Mouse (Mus musculus): Measurements from ENCODE around the gene Apoc2. TPM values are rescaled to one million over a fixed set of nuclear protein-coding genes. Genes with fewer than 3 reads are reported as not detected.

Apoc2 gene
- polyA plus RNA-seq, 1 experiment: not detected

- no peak for TF ChIP-seq MYOD1 (IDR thresholded peaks at IDR 0.05; ENCODE audit: control insufficient read depth in 1 of 3, insufficient read length in 2 of 3, low read depth in 2 of 3)
- TF ChIP-seq MAX (IDR thresholded peaks at IDR 0.05; ENCODE audit: low read depth): no peak
- no peak for TF ChIP-seq POLR2AphosphoS2 (IDR thresholded peaks at IDR 0.05; ENCODE audit: insufficient read length, low read depth)
- TF ChIP-seq CEBPB (IDR thresholded peaks at IDR 0.05; ENCODE audit: insufficient read depth, poor library complexity, severe bottlenecking): no peak
- no peak for TF ChIP-seq TCF12 (IDR thresholded peaks at IDR 0.05; ENCODE audit: insufficient read depth, poor library complexity, severe bottlenecking)
- TF ChIP-seq MYOG (IDR thresholded peaks at IDR 0.05; ENCODE audit: control insufficient read depth in 1 of 3, insufficient read depth in 1 of 3, insufficient read length in 2 of 3, low read depth in 2 of 3): no peak
- TF ChIP-seq POLR2A (IDR thresholded peaks at IDR 0.05; ENCODE audit: insufficient read length, low read depth): no peak
- TF ChIP-seq USF1 (IDR thresholded peaks at IDR 0.05; ENCODE audit: low read depth): no peak
- no peak for TF ChIP-seq REST (IDR thresholded peaks at IDR 0.05; ENCODE audit: insufficient read depth, insufficient read length)
- TF ChIP-seq E2F4 (IDR thresholded peaks at IDR 0.05; ENCODE audit: insufficient read depth): no peak
- TF ChIP-seq SRF (IDR thresholded peaks at IDR 0.05; ENCODE audit: control insufficient read depth, insufficient read length, low read depth): no peak
- TF ChIP-seq TCF3 (IDR thresholded peaks at IDR 0.05; ENCODE audit: insufficient read length, low read depth): no peak
- no peaks in the 10 kb centered on the region for H3K36me3 ChIP-seq (ENCODE audit: control insufficient read depth, insufficient read depth)
- no peak overlapping the region for H3K4me2 ChIP-seq (ENCODE audit: low read depth)
These were observed 25.1 kb downstream of the Apoc2 start for GRCm38 (mm10) chr7:19652614-19653013.

GRCm38 (mm10) chr7:19651063-19651786 is 26.5 kb downstream of the Apoc2 start:
- TF ChIP-seq SRF (IDR thresholded peaks at IDR 0.05; ENCODE audit: control insufficient read depth, insufficient read length, low read depth) (no peak), MAX (IDR thresholded peaks at IDR 0.05; ENCODE audit: low read depth) (no peak), TCF3 (IDR thresholded peaks at IDR 0.05; ENCODE audit: insufficient read length, low read depth) (no peak), MYOG (IDR thresholded peaks at IDR 0.05; ENCODE audit: control insufficient read depth in 1 of 3, insufficient read depth in 1 of 3, insufficient read length in 2 of 3, low read depth in 2 of 3) (no peak)
- Histone ChIP-seq H3K79me2 (ENCODE audit: control insufficient read depth, insufficient read depth) (no peaks in the 10 kb centered on the region), H3K4me3 (no peak overlapping the region), H3K27me3 (ENCODE audit: control insufficient read depth, insufficient read depth, insufficient read length) (no peaks in the 10 kb centered on the region), H3K36me3 (ENCODE audit: control insufficient read depth, insufficient read depth) (no peaks in the 10 kb centered on the region), H3K4me2 (ENCODE audit: low read depth) (no peak overlapping the region), H3ac (ENCODE audit: control insufficient read depth, insufficient read length) (no peak overlapping the region)

More at GRCm38 (mm10) chr7:19652614-19653013, 25.1 kb downstream of the Apoc2 start:
- H3ac ChIP-seq (ENCODE audit: control insufficient read depth, insufficient read length): no peak overlapping the region
- no peaks in the 10 kb centered on the region for H3K27me3 ChIP-seq (ENCODE audit: control insufficient read depth, insufficient read depth, insufficient read length)
- H3K79me2 ChIP-seq (ENCODE audit: control insufficient read depth, insufficient read depth): peaks cover 8% of the 10 kb centered on the region
- no peak overlapping the region for H3K4me3 ChIP-seq

- TF ChIP-seq CEBPB (IDR thresholded peaks at IDR 0.05; ENCODE audit: insufficient read depth, poor library complexity, severe bottlenecking) (no peak), MAX (IDR thresholded peaks at IDR 0.05; ENCODE audit: low read depth) (no peak), E2F4 (IDR thresholded peaks at IDR 0.05; ENCODE audit: insufficient read depth) (no peak), REST (IDR thresholded peaks at IDR 0.05; ENCODE audit: insufficient read depth, insufficient read length) (no peak), SRF (IDR thresholded peaks at IDR 0.05; ENCODE audit: control insufficient read depth, insufficient read length, low read depth) (no peak), POLR2A (IDR thresholded peaks at IDR 0.05; ENCODE audit: insufficient read length, low read depth) (no peak), MYOD1 (IDR thresholded peaks at IDR 0.05; ENCODE audit: control insufficient read depth in 1 of 3, insufficient read length in 2 of 3, low read depth in 2 of 3) (no peak)
- Histone ChIP-seq H3K27me3 (ENCODE audit: control insufficient read depth, insufficient read depth, insufficient read length) (no peaks in the 10 kb centered on the region), H3K79me2 (ENCODE audit: control insufficient read depth, insufficient read depth) (no peaks in the 10 kb centered on the region), H3K36me3 (ENCODE audit: control insufficient read depth, insufficient read depth) (peaks cover 22% of the 10 kb centered on the region), H3K4me2 (ENCODE audit: low read depth) (no peak overlapping the region), H3K4me3 (no peak overlapping the region), H3ac (ENCODE audit: control insufficient read depth, insufficient read length) (no peak overlapping the region)
These were observed 36.5 kb downstream of the Apoc2 start for GRCm38 (mm10) chr7:19641223-19641622.

GRCm38 (mm10) chr7:19635074-19635827 is 42.5 kb downstream of the Apoc2 start:
- TF ChIP-seq REST (IDR thresholded peaks at IDR 0.05; ENCODE audit: insufficient read depth, insufficient read length): no peak
- no peak for TF ChIP-seq POLR2A (IDR thresholded peaks at IDR 0.05; ENCODE audit: insufficient read length, low read depth)
- no peak for TF ChIP-seq MAX (IDR thresholded peaks at IDR 0.05; ENCODE audit: low read depth)
- TF ChIP-seq CEBPB (IDR thresholded peaks at IDR 0.05; ENCODE audit: insufficient read depth, poor library complexity, severe bottlenecking): no peak
- no peak for TF ChIP-seq POLR2AphosphoS2 (IDR thresholded peaks at IDR 0.05; ENCODE audit: insufficient read length, low read depth)
- no peak for TF ChIP-seq MYOG (IDR thresholded peaks at IDR 0.05; ENCODE audit: control insufficient read depth in 1 of 3, insufficient read depth in 1 of 3, insufficient read length in 2 of 3, low read depth in 2 of 3)
- TF ChIP-seq TCF3 (IDR thresholded peaks at IDR 0.05; ENCODE audit: insufficient read length, low read depth): no peak
- TF ChIP-seq TCF12 (IDR thresholded peaks at IDR 0.05; ENCODE audit: insufficient read depth, poor library complexity, severe bottlenecking): no peak
- no peak for TF ChIP-seq E2F4 (IDR thresholded peaks at IDR 0.05; ENCODE audit: insufficient read depth)
- no peak for TF ChIP-seq SRF (IDR thresholded peaks at IDR 0.05; ENCODE audit: control insufficient read depth, insufficient read length, low read depth)
- no peak for TF ChIP-seq USF1 (IDR thresholded peaks at IDR 0.05; ENCODE audit: low read depth)
- TF ChIP-seq MYOD1 (IDR thresholded peaks at IDR 0.05; ENCODE audit: control insufficient read depth in 1 of 3, insufficient read length in 2 of 3, low read depth in 2 of 3): no peak
- Histone ChIP-seq H3K27me3 (ENCODE audit: control insufficient read depth, insufficient read depth, insufficient read length) (no peaks in the 10 kb centered on the region), H3K36me3 (ENCODE audit: control insufficient read depth, insufficient read depth) (peaks cover 4% of the 10 kb centered on the region), H3K4me3 (no peak overlapping the region), H3K4me2 (ENCODE audit: low read depth) (no peak overlapping the region), H3K79me2 (ENCODE audit: control insufficient read depth, insufficient read depth) (no peaks in the 10 kb centered on the region), H3ac (ENCODE audit: control insufficient read depth, insufficient read length) (no peak overlapping the region)

Measured in myocyte (in vitro differentiated cells).